Mouse (Mus musculus): ENCODE data around the gene Lypd5.

DNA sequence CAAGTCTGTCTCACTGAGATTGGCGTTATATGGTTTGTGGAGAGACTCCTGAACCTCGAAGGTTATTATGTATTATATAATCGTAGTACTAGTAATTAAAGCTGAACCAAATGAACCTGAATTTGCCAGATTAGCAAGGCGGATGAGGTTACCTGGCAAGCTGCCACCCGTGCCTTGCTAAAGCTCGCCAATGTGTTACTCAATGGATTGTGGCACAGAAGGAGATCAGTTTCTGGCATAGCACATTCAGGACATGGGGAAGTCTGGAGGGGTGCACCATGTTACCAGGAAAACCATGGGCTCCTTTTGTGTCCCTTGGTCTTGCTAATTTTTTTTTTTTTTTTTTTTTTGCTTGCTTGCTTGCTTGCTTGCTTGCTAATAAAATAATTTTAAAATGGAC is 23.8 kb upstream of the Lypd5 start:
- TF ChIP-seq POLR2A (IDR thresholded peaks at IDR 0.05; ENCODE audit: borderline replicate concordance, low read depth, low read length) (no peak), CTCF (IDR thresholded peaks at IDR 0.05; ENCODE audit: low read depth, low read length) (no peak)
